Mouse (Mus musculus) liver, embryonic 14.5 days (tissue): ENCODE data around the gene G6pc. TPM values are rescaled to one million over a fixed set of nuclear protein-coding genes. Genes with fewer than 3 reads are reported as not detected.

Experiments
- ATAC-seq: fragments of 200-750 bp; cut with Nextera tagmentation; 2 replicates; pipeline ENCODE4 v1.8.0; 2017; ENCODE audit warnings: moderate number of reproducible peaks, mild to moderate bottlenecking, moderate library complexity; ENCODE audit not compliant: insufficient read depth
- DNase-seq, 3 experiments: peaks; one replicate each; pipeline ENCODE4 v3.0.0-alpha.2; 2012 to 2013; ENCODE audit warnings: low read depth in 3 of 3, low spot score in 3 of 3
- H3K27ac ChIP-seq: fragments of 300-500 bp; sonication (generic); 2 replicates; pipeline ENCODE4 v1.5.1; 2014; ENCODE audit warnings: moderate library complexity, mild to moderate bottlenecking, control low read depth, inconsistent platforms
- H3K27me3 ChIP-seq: fragments of 300-500 bp; sonication (generic); 2 replicates; pipeline ENCODE4 v1.6.1; 2014; ENCODE audit warnings: mild to moderate bottlenecking, low read length, moderate library complexity; ENCODE audit not compliant: control insufficient read depth, insufficient read depth
- H3K36me3 ChIP-seq: fragments of 300-500 bp; sonication (generic); replicated peaks from 2 replicates; pipeline ENCODE4 v1.6.1; 2014; ENCODE audit warnings: low read depth; ENCODE audit not compliant: control insufficient read depth, insufficient read depth
- H3K4me1 ChIP-seq, 2 experiments: fragments of 200-500 bp in 1 of 2; fragments of 300-500 bp in 1 of 2; sonication (generic) in 1 of 2; replicated peaks; 2 replicates each; pipeline ENCODE4 v1.6.1; 2012 to 2014; ENCODE audit warnings: antibody characterized with exemption in 1 of 2, inconsistent platforms in 1 of 2, low read length in 1 of 2; ENCODE audit not compliant: control insufficient read depth in 2 of 2, insufficient read depth in 2 of 2
- H3K4me2 ChIP-seq: fragments of 300-500 bp; sonication (generic); 2 replicates; pipeline ENCODE4 v1.6.1; 2014; ENCODE audit warnings: low read depth, mild to moderate bottlenecking, control low read depth, moderate library complexity
- H3K4me3 ChIP-seq, 2 experiments: fragments of 200-500 bp in 1 of 2; fragments of 300-500 bp in 1 of 2; sonication (generic) in 1 of 2; 2 replicates each; pipeline ENCODE4 v1.5.1; 2012 to 2014; ENCODE audit warnings: low read depth in 2 of 2, low read length in 2 of 2, mild to moderate bottlenecking in 2 of 2, control low read depth in 1 of 2, inconsistent platforms in 1 of 2, moderate library complexity in 1 of 2; ENCODE audit not compliant: insufficient read depth in 1 of 2
- H3K9ac ChIP-seq: fragments of 300-500 bp; sonication (generic); replicated peaks from 2 replicates; pipeline ENCODE4 v1.6.1; 2014; ENCODE audit warnings: mild to moderate bottlenecking, control low read depth, moderate library complexity
- H3K9me3 ChIP-seq: fragments of 300-500 bp; sonication (generic); 2 replicates; pipeline ENCODE4 v1.6.1; 2016; ENCODE audit warnings: low read length, mixed read lengths; ENCODE audit not compliant: control insufficient read depth
- CTCF ChIP-seq: IDR thresholded peaks from 2 replicates; pipeline ENCODE4 v1.5.1; 2016; ENCODE audit warnings: antibody characterized with exemption, low read depth, control low read depth
- EP300 ChIP-seq: IDR thresholded peaks from 2 replicates; pipeline ENCODE4 v1.6.1; 2016; ENCODE audit warnings: antibody characterized with exemption, low read depth
- whole genome bisulfite sequencing: fragments of 180-500 bp; shearing (Covaris S2); extraction: QIAGEN DNeasy Blood & Tissue Kit; methylation state at CpG from one replicate; pipeline ENCODE4 v1.1.7; 2014; ENCODE audit not compliant: insufficient replicate concordance; 5-methylcytosine and 5-hydroxymethylcytosine counted together
- polyA plus RNA-seq, 2 experiments: library from polyadenylated mRNA; depleted of rRNA in 1 of 2; stranded (reverse) in 1 of 2; unstranded in 1 of 2; fragments of >200 nt; fragmentation: Nextera tagmentation in 1 of 2; extraction: Ambion mirVana in 1 of 2; gene quantifications; 2 replicates each; pipeline versions ENCODE4 v1.2.1 to v1.2.3; 2012 to 2014

Gene G6pc
- polyA plus RNA-seq, 2 experiments = 0.02 to 0.04 TPM

DNA sequence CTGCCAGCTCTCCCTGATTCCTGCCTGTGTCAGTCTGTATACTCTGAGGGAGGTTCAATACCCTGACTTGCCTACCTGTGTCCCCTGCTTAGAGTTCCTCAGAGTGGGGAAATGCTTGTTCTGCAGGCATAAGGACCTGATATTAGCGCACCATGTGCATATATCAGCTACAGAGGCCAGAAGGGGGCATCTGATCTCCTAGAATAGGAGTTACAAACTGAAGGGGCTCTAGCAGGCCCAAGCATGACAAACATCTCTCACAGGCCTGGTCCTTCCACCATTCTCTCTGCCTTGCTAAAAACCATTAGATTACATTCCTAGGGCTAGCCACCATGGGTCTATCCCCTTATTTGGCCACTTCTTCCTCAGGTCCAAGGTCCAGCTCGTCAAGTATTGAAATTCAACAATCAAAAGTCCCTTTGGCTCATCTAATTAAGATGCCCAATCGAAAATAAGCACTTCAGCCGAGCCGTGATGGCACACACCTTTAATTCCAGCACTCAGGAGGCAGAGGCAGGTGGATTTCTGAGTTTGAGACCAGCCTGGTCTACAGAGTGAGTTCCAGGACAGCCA, 12.8 kb upstream of the G6pc start:
- Histone ChIP-seq H3K9ac (no peak overlapping the region), H3K36me3 (no peaks in the 10 kb centered on the region), H3K27ac (no peak overlapping the region), H3K4me2 (no peak overlapping the region), H3K4me3 (no peak overlapping the region), H3K27me3 (no peaks in the 10 kb centered on the region), H3K4me1 (no peaks in the 10 kb centered on the region), H3K9me3 (no peaks in the 10 kb centered on the region)
- WGBS = 67% methylated on average over 5 of the region's 5 CpGs
- peak; percentile 29; the same call in 1 of the 2 replicates for TF ChIP-seq CTCF
- no peak for TF ChIP-seq EP300
- DNase-seq = no peak
- ATAC-seq = no peak

DNA sequence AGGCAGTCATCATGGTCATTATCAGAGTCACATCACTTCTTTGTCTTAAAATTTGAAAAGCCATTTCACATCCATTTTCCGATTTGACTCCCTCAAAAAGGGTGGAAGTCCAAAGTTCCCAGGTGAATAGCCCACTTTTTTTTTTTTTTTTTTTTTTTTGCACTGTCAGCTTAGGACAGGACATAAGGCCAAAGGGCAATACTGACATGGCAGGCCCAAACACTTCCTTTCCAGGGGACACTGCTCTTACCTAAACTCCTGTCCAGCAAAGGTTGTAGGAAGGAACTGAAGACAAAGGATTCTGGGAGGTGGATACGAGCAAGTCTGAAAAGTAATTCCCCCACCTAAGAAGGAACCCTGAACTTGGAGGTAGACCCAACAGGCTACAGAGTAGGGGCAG, 11.4 kb upstream of the G6pc start:
- Histone ChIP-seq H3K27ac (no peak overlapping the region), H3K36me3 (no peaks in the 10 kb centered on the region), H3K9ac (no peak overlapping the region), H3K27me3 (no peaks in the 10 kb centered on the region), H3K4me3 (no peak overlapping the region), H3K4me2 (no peak overlapping the region), H3K9me3 (no peaks in the 10 kb centered on the region), H3K4me1 (0 out of 4 replicates have a peak, but pooled peaks cover 0 to 8% of the 10 kb centered on the region in 2 experiments)
- WGBS = 62% methylated on average over 2 of the region's 2 CpGs
- TF ChIP-seq CTCF (no peak), EP300 (no peak)
- no peak for DNase-seq
- no peak for ATAC-seq

DNA sequence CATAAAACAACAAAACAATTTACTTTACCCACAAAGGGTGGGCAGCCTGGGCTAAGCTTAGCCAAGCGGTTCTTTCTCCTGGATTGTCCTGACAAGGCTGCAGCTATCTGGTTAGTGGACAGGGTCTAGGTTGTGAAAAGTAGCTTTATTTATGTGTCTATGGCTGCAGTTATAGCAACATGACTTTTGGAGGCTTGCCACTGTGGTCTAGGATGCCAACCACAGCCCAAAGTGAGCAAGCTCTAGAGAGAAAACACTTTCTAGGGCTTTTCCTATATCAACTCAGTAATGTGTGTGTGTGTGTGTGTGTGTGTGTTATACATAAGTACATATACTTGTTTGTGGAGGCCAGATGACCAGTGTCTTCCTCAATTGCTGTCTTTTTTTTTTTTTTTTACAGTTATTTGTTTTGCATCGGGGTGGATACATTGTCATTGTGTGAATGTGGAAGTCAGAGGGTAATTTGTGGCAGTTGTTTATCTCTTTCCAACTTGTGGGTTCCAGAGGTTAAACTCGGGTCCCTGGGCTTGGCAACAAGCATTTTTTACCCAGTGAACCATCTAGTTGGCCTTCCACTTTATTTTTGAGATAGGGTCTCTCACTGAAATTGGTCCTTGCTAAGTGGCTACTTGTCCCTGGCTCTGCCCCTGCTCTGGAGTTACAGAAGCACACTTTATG, 9.7 kb upstream of the G6pc start:
- no peak for TF ChIP-seq EP300
- no peak for TF ChIP-seq CTCF
- Histone ChIP-seq H3K4me1 (0 out of 4 replicates have a peak, but pooled peaks cover 0 to 8% of the 10 kb centered on the region in 2 experiments), H3K36me3 (no peaks in the 10 kb centered on the region), H3K27me3 (no peaks in the 10 kb centered on the region), H3K27ac (no peak overlapping the region), H3K4me3 (no peak overlapping the region), H3K9ac (no peak overlapping the region), H3K4me2 (no peak overlapping the region), H3K9me3 (no peaks in the 10 kb centered on the region)
- 40% methylated on average over 3 of the region's 3 CpGs for WGBS
- DNase-seq = no peak
- ATAC-seq = no peak

DNA sequence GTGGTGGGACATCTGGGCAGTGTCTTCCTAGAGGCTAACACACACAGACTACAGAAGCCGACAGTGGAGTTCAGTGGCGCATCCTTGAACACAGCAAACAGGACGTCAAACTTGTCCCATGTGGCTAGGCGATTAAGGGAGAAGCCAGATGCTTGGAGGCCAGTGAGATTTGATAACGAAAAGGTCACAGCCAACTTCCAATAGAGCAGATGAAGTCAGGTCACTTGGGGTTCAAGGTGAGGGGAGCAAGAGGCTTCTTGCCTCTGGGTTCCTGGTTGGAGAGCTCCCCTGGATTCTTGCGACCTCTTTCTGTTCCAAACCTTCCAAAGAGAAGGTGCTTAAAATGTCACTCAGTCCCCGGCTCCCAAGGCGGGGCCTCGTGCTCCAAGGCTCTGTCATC, 7.6 kb upstream of the G6pc start:
- no peak for ATAC-seq
- TF ChIP-seq CTCF (no peak), EP300 (no peak)
- DNase-seq = no peak
- H3K27ac ChIP-seq = no peak overlapping the region
- H3K27me3 ChIP-seq = no peaks in the 10 kb centered on the region
- 66% methylated on average over 9 of the region's 9 CpGs for WGBS
- H3K4me1 ChIP-seq = peaks cover 2 to 22% of the 10 kb centered on the region in 2 experiments; a peak in 3 of 4 replicates
- H3K4me3 ChIP-seq = no peak overlapping the region
- H3K9ac ChIP-seq = no peak overlapping the region
- H3K4me2 ChIP-seq = no peak overlapping the region
- H3K36me3 ChIP-seq = no peaks in the 10 kb centered on the region
- H3K9me3 ChIP-seq = no peaks in the 10 kb centered on the region

DNA sequence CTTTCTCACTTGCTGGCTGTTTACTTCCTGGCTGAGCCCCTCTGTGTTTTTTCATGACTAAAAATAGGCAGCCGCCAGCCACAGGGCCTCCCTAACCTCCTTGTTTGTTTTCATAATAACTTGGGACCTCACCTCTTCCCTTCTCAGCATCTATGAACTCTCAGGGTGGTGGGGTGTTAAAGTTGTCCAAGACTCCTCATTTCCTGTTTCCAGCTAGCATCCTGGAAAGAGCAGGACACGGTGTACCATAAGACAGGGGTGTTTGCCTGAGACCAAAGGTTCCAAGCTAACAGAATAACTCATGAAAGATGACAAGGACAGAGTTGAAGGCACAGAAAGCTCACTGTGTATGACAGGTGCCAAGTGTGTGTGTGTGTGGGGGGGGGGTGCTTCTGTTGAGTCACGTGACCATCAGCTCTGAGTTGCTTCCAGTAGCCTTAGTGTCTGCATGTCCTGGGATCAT, 6.7 kb upstream of the G6pc start:
- H3K9ac ChIP-seq = no peak overlapping the region
- DNase-seq (no peak), ATAC-seq (no peak)
- no peak overlapping the region for H3K4me3 ChIP-seq
- peaks cover 2 to 25% of the 10 kb centered on the region in 2 experiments; a peak in 3 of 4 replicates for H3K4me1 ChIP-seq
- TF ChIP-seq EP300 (no peak), CTCF (no peak)
- H3K36me3 ChIP-seq = no peaks in the 10 kb centered on the region
- no peak overlapping the region for H3K4me2 ChIP-seq
- H3K27me3 ChIP-seq = no peaks in the 10 kb centered on the region
- WGBS = 35% methylated on average over 3 of the region's 3 CpGs
- no peak overlapping the region for H3K27ac ChIP-seq
- no peaks in the 10 kb centered on the region for H3K9me3 ChIP-seq
